Mouse (Mus musculus): ENCODE data around the gene Mmp14.
A peak's percentile ranks its signal among the peaks of the same experiment; 100 is the strongest.

Mmp14 gene

DNA sequence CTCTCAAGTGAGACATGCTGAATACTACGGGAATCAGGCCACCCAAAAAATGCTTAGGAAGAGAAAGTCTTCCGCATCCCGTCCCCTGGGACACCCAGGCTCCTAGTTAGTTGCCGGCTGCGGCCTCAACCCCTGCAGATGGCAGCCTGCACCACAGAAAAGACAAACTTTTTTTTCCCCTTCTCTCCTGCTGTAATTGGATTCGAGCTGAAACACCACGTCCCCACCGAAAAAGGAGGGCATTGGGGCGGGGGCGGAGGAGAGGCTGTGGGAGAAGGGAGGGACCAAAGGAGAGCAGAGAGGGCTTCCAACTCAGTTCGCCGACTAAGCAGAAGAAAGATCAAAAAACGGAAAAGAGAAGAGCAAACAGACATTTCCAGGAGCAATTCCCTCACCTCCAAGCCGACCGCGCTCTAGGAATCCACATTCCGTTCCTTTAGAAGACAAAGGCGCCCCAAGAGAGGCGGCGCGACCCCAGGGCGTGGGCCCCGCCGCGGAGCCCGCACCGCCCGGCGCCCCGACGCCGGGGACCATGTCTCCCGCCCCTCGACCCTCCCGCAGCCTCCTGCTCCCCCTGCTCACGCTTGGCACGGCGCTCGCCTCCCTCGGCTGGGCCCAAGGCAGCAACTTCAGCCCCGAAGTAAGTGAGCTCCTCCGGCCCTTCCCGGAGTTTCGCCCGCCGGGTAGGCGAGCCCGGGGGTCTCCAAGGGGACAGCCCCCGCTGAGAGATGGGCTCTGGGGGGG, at the start of gene Mmp14:
Mmp14 (plus strand) TSS at position 279 of the 744 bp plus-strand sequence.
- DNase-seq (ENCODE audit: low spot score), result peak; percentile 74

DNA sequence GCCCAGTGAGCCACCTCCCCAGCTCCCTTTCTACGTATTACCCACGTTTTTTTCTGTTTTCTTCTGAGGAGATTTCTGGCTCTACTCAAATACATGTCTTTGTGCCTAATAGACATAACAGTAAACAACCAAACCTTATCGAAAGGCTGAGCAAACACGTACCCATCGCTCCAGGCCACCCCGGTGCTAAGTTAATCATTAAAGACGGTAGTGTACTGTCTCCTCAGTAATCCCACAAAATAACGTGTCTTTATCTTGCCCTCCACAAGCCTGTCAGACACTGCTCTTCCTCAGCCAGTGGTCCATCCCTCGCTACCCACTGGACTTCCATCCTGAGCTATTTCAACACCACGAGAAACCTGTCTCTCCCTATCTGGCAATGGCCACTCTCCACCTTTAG, 49.6 kb upstream of the Mmp14 start:
- no peak for DNase-seq (ENCODE audit: low spot score)

DNA sequence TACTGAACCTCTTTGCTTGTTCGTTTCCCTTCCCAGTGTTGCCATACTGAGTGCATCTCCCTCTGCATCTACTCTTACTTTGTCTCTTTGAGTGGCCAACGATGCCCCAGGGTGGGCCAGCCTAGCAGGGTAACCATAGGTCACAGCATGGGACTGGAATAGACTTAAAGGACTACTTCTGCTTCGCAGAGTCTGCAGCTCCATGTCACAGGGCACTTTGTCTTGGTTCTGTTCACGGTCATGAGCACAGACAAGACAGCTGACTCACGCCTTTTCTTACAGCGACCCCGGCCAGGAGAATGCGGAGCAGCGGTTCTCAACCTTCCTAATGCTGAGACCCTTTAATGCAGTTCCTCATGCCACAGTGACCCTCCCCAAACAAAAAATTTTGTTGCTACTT, 48.8 kb upstream of the Mmp14 start:
- DNase-seq (ENCODE audit: low spot score), result no peak

DNA sequence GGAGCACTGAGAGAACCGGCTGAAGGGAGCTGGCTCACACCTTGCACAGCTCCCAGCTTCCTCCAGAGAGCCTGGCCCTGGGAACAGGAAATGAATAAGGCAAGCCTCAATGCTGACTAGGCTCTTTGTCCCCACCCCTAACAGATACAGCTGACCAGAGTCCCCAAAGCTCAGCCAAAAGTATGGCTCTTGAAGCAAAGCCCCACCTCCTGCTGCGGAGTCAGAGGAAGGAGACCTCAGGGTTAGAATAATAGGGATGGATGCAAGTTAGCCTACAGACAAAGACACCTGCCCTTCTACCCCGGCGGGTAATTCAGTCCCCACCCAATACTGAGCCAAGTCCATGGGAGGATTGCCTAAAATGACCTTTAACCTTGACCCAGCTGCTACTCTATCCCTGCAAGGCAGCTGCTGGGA, 48.0 kb upstream of the Mmp14 start:
- no peak for DNase-seq (ENCODE audit: low spot score)

DNA sequence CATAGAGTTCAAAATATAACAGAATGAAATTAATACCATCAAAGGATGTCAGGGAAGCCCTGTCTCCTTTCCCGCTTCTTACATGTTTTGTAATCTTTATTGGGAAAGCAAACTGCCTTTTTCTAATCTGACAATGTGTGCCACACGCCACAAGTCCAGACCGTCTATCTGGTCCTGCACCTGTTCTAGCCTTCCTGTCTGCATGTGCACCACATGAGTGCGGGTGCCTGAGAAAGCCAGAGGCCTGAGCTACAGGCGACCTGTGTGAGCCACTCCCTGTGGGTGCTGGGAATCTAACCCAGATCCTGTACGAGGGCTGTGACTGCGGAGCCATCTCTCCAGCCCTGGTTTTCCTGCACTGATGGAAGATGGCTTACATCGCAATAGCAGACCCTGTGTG, 47.0 kb upstream of the Mmp14 start:
- DNase-seq (ENCODE audit: low spot score), result no peak

DNA sequence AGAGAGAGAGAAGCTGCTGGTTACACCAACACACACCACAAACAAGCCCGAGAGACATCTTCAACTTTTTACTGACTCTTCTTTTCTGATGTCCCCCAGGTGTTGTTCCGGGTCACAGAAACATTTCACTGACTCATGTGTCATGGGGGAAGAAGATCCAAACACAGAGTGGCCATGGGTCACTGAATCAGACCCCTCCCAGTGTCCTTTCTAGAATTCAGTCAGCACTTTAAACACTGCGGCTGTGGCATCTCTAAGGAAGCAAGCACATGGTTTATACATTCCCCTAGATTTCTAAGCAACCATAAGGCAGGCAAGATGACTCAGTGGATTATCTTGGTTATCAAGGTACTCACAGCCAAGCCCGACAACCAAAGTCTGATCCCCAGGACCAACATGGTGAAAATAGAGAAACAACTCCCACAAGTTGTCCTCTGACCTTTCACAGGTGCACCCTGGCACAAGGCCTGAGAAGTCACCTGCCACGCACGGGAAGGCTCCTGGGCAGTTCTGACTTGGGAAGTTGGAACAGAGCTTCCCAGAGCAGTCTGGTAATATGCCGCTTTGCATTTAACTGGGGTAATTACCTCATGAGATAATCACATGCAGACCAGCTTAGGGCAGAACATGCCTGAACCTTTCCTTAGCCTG, 45.3 kb upstream of the Mmp14 start:
- no peak for DNase-seq (ENCODE audit: low spot score)

DNA sequence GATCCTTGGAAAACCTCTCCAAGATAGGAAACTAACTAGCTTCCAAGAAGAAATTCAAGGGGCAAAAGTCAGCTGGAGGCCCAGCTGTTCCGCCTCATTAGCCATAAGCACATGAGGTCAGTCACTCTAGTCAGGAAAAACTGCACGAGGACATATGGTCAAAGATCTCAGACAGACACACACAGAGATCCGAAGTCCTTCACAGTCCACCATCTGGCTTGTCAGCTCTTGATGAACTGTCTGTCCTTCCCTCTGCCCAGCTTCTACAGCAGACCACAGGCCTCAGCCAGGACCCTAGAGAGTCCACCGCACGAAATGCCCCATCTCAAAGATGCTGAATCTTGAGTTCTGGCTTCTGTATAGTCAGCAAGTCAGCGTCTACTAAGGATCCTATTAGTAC, 43.9 kb upstream of the Mmp14 start:
- no peak for DNase-seq (ENCODE audit: low spot score)

GRCm38 (mm10) chr14:54390843-54391242, 40.6 kb upstream of the Mmp14 start:
- no peak for DNase-seq (ENCODE audit: low spot score)

DNA sequence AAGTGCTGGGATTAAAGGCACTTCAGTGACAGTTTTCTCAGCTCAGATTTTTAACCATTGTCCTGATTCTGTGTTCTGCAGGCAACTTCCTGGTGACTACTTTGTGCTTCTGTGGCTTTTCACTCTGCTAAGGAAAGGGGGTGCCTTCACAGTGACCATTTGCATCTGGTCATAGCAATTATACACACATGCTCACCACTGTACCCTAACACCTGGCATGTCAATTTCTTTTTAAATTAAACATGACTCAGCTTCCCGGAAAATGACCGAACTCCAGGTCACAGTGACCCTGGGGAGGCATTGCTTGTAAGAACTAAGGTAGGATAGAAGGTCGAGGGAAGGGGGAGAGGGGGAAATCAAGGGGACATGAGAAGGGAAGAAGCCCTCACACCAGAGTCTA, 37.6 kb upstream of the Mmp14 start:
- DNase-seq (ENCODE audit: low spot score), result no peak

DNA sequence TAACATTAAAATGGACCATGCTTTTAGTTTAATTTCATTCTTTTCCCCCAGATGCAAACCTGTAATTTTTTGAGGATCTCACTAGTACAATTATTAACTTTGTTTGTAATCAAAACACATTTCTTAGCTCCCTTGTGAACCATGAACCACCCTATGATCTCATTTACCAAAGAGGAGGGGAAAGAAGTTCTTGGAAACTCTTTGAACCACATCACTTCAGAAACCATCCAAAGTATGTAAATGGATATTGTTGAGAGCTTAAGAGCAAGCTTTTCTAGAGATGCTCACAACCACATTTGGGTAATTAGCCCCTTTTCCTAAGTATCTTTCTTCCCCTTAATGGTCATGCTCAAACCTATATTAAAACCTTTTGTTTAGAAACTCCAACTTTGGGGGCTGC, 37.1 kb upstream of the Mmp14 start:
- no peak for DNase-seq (ENCODE audit: low spot score)

GRCm38 (mm10) chr14:54396685-54397084, 34.7 kb upstream of the Mmp14 start:
- no peak for DNase-seq (ENCODE audit: low spot score)

- no peak for DNase-seq (ENCODE audit: low spot score)
Measured at GRCm38 (mm10) chr14:54397872-54398527, 33.4 kb upstream of the Mmp14 start.

DNA sequence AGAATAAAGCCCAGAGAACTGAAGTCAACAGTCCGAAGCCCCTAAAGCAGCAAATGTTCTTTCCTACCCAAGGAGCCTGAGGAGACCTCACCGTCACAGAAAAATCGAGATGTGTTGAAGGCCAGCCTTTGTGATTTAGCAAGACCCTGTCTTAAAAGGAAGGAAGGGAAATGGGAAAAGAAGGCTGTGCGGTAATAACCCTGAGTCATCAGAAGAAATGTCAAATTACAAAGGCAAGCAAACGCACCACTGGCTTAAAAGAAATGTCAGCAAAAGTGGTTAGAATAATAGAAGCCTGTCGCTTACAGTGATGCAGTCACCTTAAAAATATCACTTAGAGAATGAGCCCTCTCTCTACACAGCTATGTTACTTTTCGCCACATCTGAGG, 32.9 kb upstream of the Mmp14 start:
- DNase-seq (ENCODE audit: low spot score), result no peak

GRCm38 (mm10) chr14:54398921-54399382, 32.5 kb upstream of the Mmp14 start:
- no peak for DNase-seq (ENCODE audit: low spot score)

GRCm38 (mm10) chr14:54401723-54402122, 29.7 kb upstream of the Mmp14 start:
- no peak for DNase-seq (ENCODE audit: low spot score)

- DNase-seq (ENCODE audit: low spot score), result no peak
Measured at GRCm38 (mm10) chr14:54408336-54409056, 22.9 kb upstream of the Mmp14 start.

GRCm38 (mm10) chr14:54409057-54409645, 22.3 kb upstream of the Mmp14 start:
- peak; percentile 32 for DNase-seq (ENCODE audit: low spot score)

- DNase-seq (ENCODE audit: low spot score), result peak; percentile 59
Measured at GRCm38 (mm10) chr14:54409980-54410810, 21.2 kb upstream of the Mmp14 start.

DNA sequence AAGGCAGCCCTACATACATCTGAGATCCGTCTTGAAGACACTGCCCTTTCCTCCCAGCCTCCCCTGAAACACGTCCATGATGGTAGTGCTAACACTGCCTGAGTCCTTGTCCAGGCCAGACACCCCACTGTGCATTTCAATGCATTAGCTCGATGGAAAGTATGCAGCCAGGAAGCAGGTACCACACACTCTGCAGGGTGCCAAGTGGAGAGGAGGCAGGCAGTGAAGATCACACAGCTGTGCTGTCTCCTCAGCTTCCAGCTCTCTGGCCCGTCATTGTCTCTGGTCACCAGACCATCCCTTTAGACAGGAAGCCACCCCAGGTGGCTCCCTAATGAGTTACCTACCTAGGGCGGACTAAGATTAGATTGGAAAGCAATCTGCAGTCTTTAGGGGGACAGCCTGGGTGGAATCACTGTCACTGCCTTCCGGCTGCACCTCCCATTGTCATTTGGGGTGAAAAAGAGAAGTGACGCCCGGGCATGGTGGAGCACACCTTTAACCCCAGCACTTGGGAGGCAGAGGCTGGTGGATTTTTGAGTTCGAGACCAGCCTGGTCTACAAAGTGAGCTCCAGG, 19.3 kb upstream of the Mmp14 start:
- no peak for DNase-seq (ENCODE audit: low spot score)

GRCm38 (mm10) chr14:54412629-54413170, 18.7 kb upstream of the Mmp14 start:
- peak; percentile 75 for DNase-seq (ENCODE audit: low spot score)
